ENCODE assay signal across 8 mouse cellular contexts in the genomic region with DNA sequence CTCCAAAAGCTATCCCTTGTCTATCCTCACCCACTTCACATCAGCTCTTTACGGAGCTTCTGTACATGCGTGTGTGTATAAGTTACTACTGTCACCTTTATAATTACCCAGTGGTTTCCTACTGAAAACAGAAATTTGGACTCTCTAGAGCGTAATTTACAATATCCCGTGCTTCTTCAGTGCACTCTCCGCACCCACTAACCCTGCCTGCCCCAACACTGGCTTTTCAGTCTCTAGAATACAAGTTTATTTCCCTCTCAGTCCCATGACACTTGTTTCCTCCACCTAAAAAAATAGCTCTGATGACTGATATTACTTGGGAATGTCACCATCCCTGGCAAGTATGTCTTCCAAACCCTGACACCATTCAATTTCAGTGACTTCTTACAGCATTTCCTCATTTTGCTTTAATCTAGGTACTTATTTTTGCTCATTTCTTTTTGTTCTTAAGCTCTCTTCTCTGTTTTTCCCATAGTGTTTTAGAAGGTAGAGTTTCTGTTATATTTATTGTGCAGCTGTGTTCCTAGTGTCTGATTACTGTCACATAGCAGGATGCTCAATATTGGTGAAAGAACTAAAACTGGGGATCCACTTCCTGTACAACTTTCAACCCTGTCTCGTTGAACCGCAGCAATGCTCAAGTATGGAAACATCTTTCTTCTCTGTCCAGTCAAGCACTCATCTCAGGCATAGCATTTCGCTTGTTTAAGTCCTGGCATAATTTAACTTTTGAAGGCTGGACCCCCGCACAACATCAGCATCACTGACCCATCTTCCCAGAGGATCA. TPM values are rescaled to one million over a fixed set of nuclear protein-coding genes. Genes with fewer than 3 reads are reported as not detected.
DNase-seq lines count a peak whose midpoint lies in the region; ATAC-seq lines count a peak whose summit lies in the region.

No protein-coding gene starts in this region.

- intact Hi-C loops in left cerebral cortex, postnatal 36 days (cut with DNase I), result loop anchor here (2.0 kb wide), 1 partner anchor 79 kb away; a partner anchor contains a TSS

- DNase-seq in lung, postnatal 4 days, result no peak
- no peak for DNase-seq in limb, embryonic 11.5 days (ENCODE audit: low spot score)
- DNase-seq in embryo, embryonic 11 days, result no peak
- no peak for DNase-seq in left cerebral cortex, postnatal 36 days (ENCODE audit: low spot score in 2 of 2)
- DNase-seq in lung, postnatal 10 days, result no peak

- H3K36me3 ChIP-seq in lung, embryonic 15.5 days, result no peaks in the 10 kb centered on the region
- no peaks in the 10 kb centered on the region for H3K36me3 ChIP-seq in embryonic facial prominence, embryonic 15.5 days
- H3K36me3 ChIP-seq in limb, embryonic 11.5 days (ENCODE audit: control insufficient read depth, insufficient read depth, low read length), result no peaks in the 10 kb centered on the region
- no peaks in the 10 kb centered on the region for H3K36me3 ChIP-seq in neural tube, embryonic 15.5 days

- no peak for ATAC-seq in lung, embryonic 15.5 days (ENCODE audit: borderline replicate concordance, extremely low read depth, low FRiP score, low TSS enrichment)
- no peak for ATAC-seq in embryonic facial prominence, embryonic 15.5 days (ENCODE audit: insufficient number of reproducible peaks, low FRiP score, low TSS enrichment, low read depth)
- ATAC-seq in limb, embryonic 11.5 days (ENCODE audit: insufficient number of reproducible peaks, low FRiP score, low TSS enrichment, low read depth), result no peak
- no peak for ATAC-seq in neural tube, embryonic 15.5 days (ENCODE audit: low FRiP score)

- no peaks in the 10 kb centered on the region for H3K27me3 ChIP-seq in lung, embryonic 15.5 days
- H3K27me3 ChIP-seq in embryonic facial prominence, embryonic 15.5 days, result no peaks in the 10 kb centered on the region
- H3K27me3 ChIP-seq in limb, embryonic 11.5 days (ENCODE audit: control insufficient read depth, insufficient read depth, low read length), result no peaks in the 10 kb centered on the region
- H3K27me3 ChIP-seq in neural tube, embryonic 15.5 days (replicated peaks), result no peaks in the 10 kb centered on the region

- WGBS in lung, embryonic 15.5 days, result 31% methylated on average over 9 of the region's 9 CpGs
- WGBS in embryonic facial prominence, embryonic 15.5 days, result 36% methylated on average over 9 of the region's 9 CpGs
- WGBS in limb, embryonic 11.5 days, result 48% methylated on average over 9 of the region's 9 CpGs
- 45% methylated on average over 9 of the region's 9 CpGs for WGBS in neural tube, embryonic 15.5 days

- peak overlapping the region; percentile 46 for H3K4me3 ChIP-seq in lung, embryonic 15.5 days
- H3K4me3 ChIP-seq in embryonic facial prominence, embryonic 15.5 days (replicated peaks), result peak overlapping the region; percentile 60
- H3K4me3 ChIP-seq in limb, embryonic 11.5 days (ENCODE audit: low read depth, low read length), result peak overlapping the region; percentile 70
- H3K4me3 ChIP-seq in neural tube, embryonic 15.5 days (replicated peaks), result peak overlapping the region; percentile 57

- peak overlapping the region; percentile 66 for H3K9ac ChIP-seq in lung, embryonic 15.5 days
- peak overlapping the region; percentile 58 for H3K9ac ChIP-seq in embryonic facial prominence, embryonic 15.5 days
- H3K9ac ChIP-seq in limb, embryonic 11.5 days (ENCODE audit: low read length), result peak overlapping the region; percentile 83
- H3K9ac ChIP-seq in neural tube, embryonic 15.5 days (replicated peaks), result peak overlapping the region; percentile 87

- H3K4me1 ChIP-seq in lung, embryonic 15.5 days, result peaks cover 50% of the 10 kb centered on the region
- peaks cover 47% of the 10 kb centered on the region for H3K4me1 ChIP-seq in embryonic facial prominence, embryonic 15.5 days
- peaks cover 27% of the 10 kb centered on the region for H3K4me1 ChIP-seq in limb, embryonic 11.5 days (ENCODE audit: control insufficient read depth, insufficient read depth, low read length)
- peaks cover 60% of the 10 kb centered on the region for H3K4me1 ChIP-seq in neural tube, embryonic 15.5 days

- H3K9me3 ChIP-seq in lung, embryonic 15.5 days, result no peaks in the 10 kb centered on the region
- no peaks in the 10 kb centered on the region for H3K9me3 ChIP-seq in embryonic facial prominence, embryonic 15.5 days (replicated peaks)
- no peaks in the 10 kb centered on the region for H3K9me3 ChIP-seq in limb, embryonic 11.5 days (ENCODE audit: control insufficient read depth, low read length)
- no peaks in the 10 kb centered on the region for H3K9me3 ChIP-seq in neural tube, embryonic 15.5 days (replicated peaks)

- H3K27ac ChIP-seq in lung, embryonic 15.5 days, result peak overlapping the region; percentile 99; the same call in 1 of the 2 replicates
- H3K27ac ChIP-seq in embryonic facial prominence, embryonic 15.5 days (replicated peaks), result peak overlapping the region; percentile 100
- peak overlapping the region; percentile 95; the same call in 1 of the 2 replicates for H3K27ac ChIP-seq in limb, embryonic 11.5 days (replicated peaks; ENCODE audit: low read depth, low read length)
- H3K27ac ChIP-seq in neural tube, embryonic 15.5 days (replicated peaks), result peak overlapping the region; percentile 99

- H3K4me2 ChIP-seq in lung, embryonic 15.5 days, result peak overlapping the region; percentile 81
- H3K4me2 ChIP-seq in embryonic facial prominence, embryonic 15.5 days (replicated peaks), result peak overlapping the region; percentile 77
- peak overlapping the region; percentile 84 for H3K4me2 ChIP-seq in limb, embryonic 11.5 days (ENCODE audit: low read depth, severe bottlenecking)
- H3K4me2 ChIP-seq in neural tube, embryonic 15.5 days, result peak overlapping the region; percentile 84

RNA-seq across cellular contexts. Expression of a gene that starts 0.9 kb away (rescaled TPM):
- 26.7 and 31.6 TPM in 2 replicates for polyA plus RNA-seq in lung, embryonic 15.5 days (2015; fragmentation: Nextera tagmentation; extraction: Ambion mirVana)
- 24.3 and 28.2 TPM in 2 replicates for polyA plus RNA-seq in embryonic facial prominence, embryonic 15.5 days (2015; fragmentation: Nextera tagmentation; extraction: Ambion mirVana)
- polyA plus RNA-seq in limb, embryonic 11.5 days (2014; fragmentation: Nextera tagmentation; extraction: Ambion mirVana), result 64.0 and 78.3 TPM in 2 replicates
- 13.2 and 18.7 TPM in 2 replicates for polyA plus RNA-seq in neural tube, embryonic 15.5 days (2015; fragmentation: Nextera tagmentation; extraction: Ambion mirVana)
- 10 to 100 TPM; 53.5 to 59.7 TPM for total RNA-seq in left cerebral cortex, postnatal 36 days (2021)

RNA-seq across cellular contexts. Expression of a gene that starts 4.3 kb away (rescaled TPM):
- 0.19 and 0.26 TPM in 2 replicates for polyA plus RNA-seq in lung, embryonic 15.5 days (2015; fragmentation: Nextera tagmentation; extraction: Ambion mirVana)
- 0.15 and 0.18 TPM in 2 replicates for polyA plus RNA-seq in embryonic facial prominence, embryonic 15.5 days (2015; fragmentation: Nextera tagmentation; extraction: Ambion mirVana)
- 0.09 TPM in 1 of 2 replicates, not detected in the other for polyA plus RNA-seq in limb, embryonic 11.5 days (2014; fragmentation: Nextera tagmentation; extraction: Ambion mirVana)
- 0.19 TPM in 1 of 2 replicates, not detected in the other for polyA plus RNA-seq in neural tube, embryonic 15.5 days (2015; fragmentation: Nextera tagmentation; extraction: Ambion mirVana)
- not detected for total RNA-seq in left cerebral cortex, postnatal 36 days (2021)

RNA-seq across cellular contexts. Expression of a gene that starts 8.2 kb away (rescaled TPM):
- polyA plus RNA-seq in lung, embryonic 15.5 days (2015; fragmentation: Nextera tagmentation; extraction: Ambion mirVana), result 2.6 and 3.0 TPM in 2 replicates
- polyA plus RNA-seq in embryonic facial prominence, embryonic 15.5 days (2015; fragmentation: Nextera tagmentation; extraction: Ambion mirVana), result 5.7 and 6.1 TPM in 2 replicates
- polyA plus RNA-seq in limb, embryonic 11.5 days (2014; fragmentation: Nextera tagmentation; extraction: Ambion mirVana), result 0.96 and 1.1 TPM in 2 replicates
- 4.7 and 5.3 TPM in 2 replicates for polyA plus RNA-seq in neural tube, embryonic 15.5 days (2015; fragmentation: Nextera tagmentation; extraction: Ambion mirVana)
- 100 to 1,000 TPM; 122 to 127 TPM for total RNA-seq in left cerebral cortex, postnatal 36 days (2021)

RNA-seq across cellular contexts. Expression of a gene that starts 38.2 kb away (rescaled TPM):
- 15.7 and 15.8 TPM in 2 replicates for polyA plus RNA-seq in lung, embryonic 15.5 days (2015; fragmentation: Nextera tagmentation; extraction: Ambion mirVana)
- polyA plus RNA-seq in embryonic facial prominence, embryonic 15.5 days (2015; fragmentation: Nextera tagmentation; extraction: Ambion mirVana), result 29.3 and 38.6 TPM in 2 replicates
- polyA plus RNA-seq in limb, embryonic 11.5 days (2014; fragmentation: Nextera tagmentation; extraction: Ambion mirVana), result 4.3 and 4.4 TPM in 2 replicates
- 2.1 and 3.0 TPM in 2 replicates for polyA plus RNA-seq in neural tube, embryonic 15.5 days (2015; fragmentation: Nextera tagmentation; extraction: Ambion mirVana)
- under 1 TPM; 0.66 to 0.81 TPM for total RNA-seq in left cerebral cortex, postnatal 36 days (2021)

RNA-seq across cellular contexts. Expression of a gene that starts 44.2 kb away (rescaled TPM):
- polyA plus RNA-seq in lung, embryonic 15.5 days (2015; fragmentation: Nextera tagmentation; extraction: Ambion mirVana), result 1.2 and 1.3 TPM in 2 replicates
- polyA plus RNA-seq in embryonic facial prominence, embryonic 15.5 days (2015; fragmentation: Nextera tagmentation; extraction: Ambion mirVana), result 4.1 and 4.4 TPM in 2 replicates
- polyA plus RNA-seq in limb, embryonic 11.5 days (2014; fragmentation: Nextera tagmentation; extraction: Ambion mirVana), result 0.36 and 0.67 TPM in 2 replicates
- 8.5 and 8.7 TPM in 2 replicates for polyA plus RNA-seq in neural tube, embryonic 15.5 days (2015; fragmentation: Nextera tagmentation; extraction: Ambion mirVana)
- total RNA-seq in left cerebral cortex, postnatal 36 days (2021), result 10 to 100 TPM; 14.1 to 18.7 TPM
